Mouse (Mus musculus): ENCODE measurements around the gene Mcee.

- TF ChIP-seq CTCF (IDR thresholded peaks at IDR 0.05; ENCODE audit: low read depth) (no peak), EP300 (optimal IDR thresholded peaks at IDR 0.05) (no peak)
These were observed 10.0 kb downstream of the Mcee start for GRCm38 (mm10) chr7:64402452-64402851.
